Mouse (Mus musculus) myocyte (in vitro differentiated cells): ENCODE measurements at regions not wholly inside any gene's neighbourhood (a gene's known extent, or its start where the extent isn't known, plus 50 kb on each side); places are given as distances from the start of the nearest gene placed in this dataset.

Experiments
- H3K27me3 ChIP-seq: one replicate; pipeline ENCODE4 v1.6.1; 2011; ENCODE audit not compliant: control insufficient read depth, insufficient read depth, insufficient read length
- H3K36me3 ChIP-seq: one replicate; pipeline ENCODE4 v1.6.1; 2011; ENCODE audit not compliant: control insufficient read depth, insufficient read depth
- H3K4me2 ChIP-seq: one replicate; pipeline ENCODE4 v1.6.1; 2011; ENCODE audit warnings: low read depth, control low read depth
- H3K4me3 ChIP-seq: one replicate; pipeline ENCODE4 v1.5.1; 2011; ENCODE audit warnings: mild to moderate bottlenecking, control low read depth, moderate library complexity
- H3K79me2 ChIP-seq: one replicate; pipeline ENCODE4 v1.6.1; 2011; ENCODE audit not compliant: control insufficient read depth, insufficient read depth
- H3ac ChIP-seq: one replicate; pipeline ENCODE4 v1.6.1; 2011; ENCODE audit not compliant: control insufficient read depth, insufficient read length
- CEBPB ChIP-seq: IDR thresholded peaks from 2 replicates; pipeline ENCODE4 v1.6.1; 2011; ENCODE audit warnings: mild to moderate bottlenecking, moderate library complexity; ENCODE audit not compliant: poor library complexity, insufficient read depth, severe bottlenecking
- E2F4 ChIP-seq: IDR thresholded peaks from one replicate; pipeline ENCODE4 v1.6.1; 2011; ENCODE audit warnings: mild to moderate bottlenecking, control low read depth, moderate library complexity; ENCODE audit not compliant: insufficient read depth
- MAX ChIP-seq: IDR thresholded peaks from one replicate; pipeline ENCODE4 v1.6.1; 2011; ENCODE audit warnings: low read depth, mild to moderate bottlenecking, control low read depth
- MYOD1 ChIP-seq, 3 experiments: IDR thresholded peaks; one replicate each; pipeline ENCODE4 v1.6.1; 2011; ENCODE audit warnings: control low read depth in 2 of 3, low read depth in 2 of 3, mild to moderate bottlenecking in 2 of 3, moderate library complexity in 1 of 3; ENCODE audit not compliant: insufficient read length in 2 of 3, control insufficient read depth in 1 of 3
- MYOG ChIP-seq, 3 experiments: IDR thresholded peaks; one replicate each; pipeline ENCODE4 v1.6.1; 2011; ENCODE audit warnings: control low read depth in 2 of 3, low read depth in 2 of 3, mild to moderate bottlenecking in 2 of 3; ENCODE audit not compliant: insufficient read length in 2 of 3, control insufficient read depth in 1 of 3, insufficient read depth in 1 of 3
- POLR2A ChIP-seq: IDR thresholded peaks from one replicate; pipeline ENCODE4 v1.6.1; 2011; ENCODE audit warnings: low read depth, mild to moderate bottlenecking, control low read depth, moderate library complexity; ENCODE audit not compliant: insufficient read length
- POLR2AphosphoS2 ChIP-seq: IDR thresholded peaks from one replicate; pipeline ENCODE4 v1.6.1; 2011; ENCODE audit warnings: low read depth, control low read depth; ENCODE audit not compliant: insufficient read length
- REST ChIP-seq: IDR thresholded peaks from one replicate; pipeline ENCODE4 v1.6.1; 2011; ENCODE audit warnings: mild to moderate bottlenecking, control low read depth, moderate library complexity; ENCODE audit not compliant: insufficient read depth, insufficient read length
- SRF ChIP-seq: IDR thresholded peaks from one replicate; pipeline ENCODE4 v1.6.1; 2011; ENCODE audit warnings: low read depth; ENCODE audit not compliant: control insufficient read depth, insufficient read length
- TCF12 ChIP-seq: IDR thresholded peaks from one replicate; pipeline ENCODE4 v1.6.1; 2011; ENCODE audit warnings: mild to moderate bottlenecking, control low read depth; ENCODE audit not compliant: poor library complexity, insufficient read depth, severe bottlenecking
- TCF3 ChIP-seq: IDR thresholded peaks from one replicate; pipeline ENCODE4 v1.6.1; 2011; ENCODE audit warnings: low read depth, control low read depth; ENCODE audit not compliant: insufficient read length
- USF1 ChIP-seq: IDR thresholded peaks from one replicate; pipeline ENCODE4 v1.6.1; 2011; ENCODE audit warnings: low read depth, mild to moderate bottlenecking, control low read depth, moderate library complexity

- no peak overlapping the region for H3K4me2 ChIP-seq
- no peaks in the 10 kb centered on the region for H3K36me3 ChIP-seq
- no peak overlapping the region for H3ac ChIP-seq
- no peaks in the 10 kb centered on the region for H3K27me3 ChIP-seq
- H3K79me2 ChIP-seq, result no peaks in the 10 kb centered on the region
- no peak for TF ChIP-seq POLR2A
- no peak for TF ChIP-seq TCF12
- peak; percentile 21 to 86 (median 68) for TF ChIP-seq MYOD1 (IDR thresholded peaks at IDR 0.05; ENCODE audit: control insufficient read depth in 1 of 3, insufficient read length in 2 of 3, low read depth in 2 of 3)
- no peak for TF ChIP-seq MYOG (IDR thresholded peaks at IDR 0.05; ENCODE audit: control insufficient read depth in 1 of 3, insufficient read depth in 1 of 3, insufficient read length in 2 of 3, low read depth in 2 of 3)
- no peak overlapping the region for H3K4me3 ChIP-seq
These were observed 311.6 kb upstream of the Robo2 start for GRCm38 (mm10) chr16:74723217-74723616.

- no peak overlapping the region for H3K4me3 ChIP-seq
- TF ChIP-seq USF1 (no peak), TCF12 (no peak)
- H3K79me2 ChIP-seq, result no peaks in the 10 kb centered on the region
These were observed 306.5 kb upstream of the Robo2 start for GRCm38 (mm10) chr16:74718154-74718553.

GRCm38 (mm10) chr16:74717622-74718021 lies 306.0 kb upstream of the Robo2 start:
- no peak overlapping the region for H3K4me3 ChIP-seq
- TF ChIP-seq MYOG (IDR thresholded peaks at IDR 0.05; ENCODE audit: control insufficient read depth in 1 of 3, insufficient read depth in 1 of 3, insufficient read length in 2 of 3, low read depth in 2 of 3) (no peak), USF1 (no peak), TCF12 (no peak), CEBPB (no peak), TCF3 (no peak), SRF (no peak), MAX (no peak), E2F4 (no peak), REST (no peak), MYOD1 (IDR thresholded peaks at IDR 0.05; ENCODE audit: control insufficient read depth in 1 of 3, insufficient read length in 2 of 3, low read depth in 2 of 3) (no peak)
- no peaks in the 10 kb centered on the region for H3K36me3 ChIP-seq
- no peak overlapping the region for H3ac ChIP-seq
- H3K4me2 ChIP-seq, result no peak overlapping the region
- H3K27me3 ChIP-seq, result no peaks in the 10 kb centered on the region
- no peaks in the 10 kb centered on the region for H3K79me2 ChIP-seq

More at GRCm38 (mm10) chr16:74718154-74718553, 306.5 kb upstream of the Robo2 start:
- H3ac ChIP-seq, result no peak overlapping the region
- no peaks in the 10 kb centered on the region for H3K36me3 ChIP-seq
- no peak overlapping the region for H3K4me2 ChIP-seq
- no peaks in the 10 kb centered on the region for H3K27me3 ChIP-seq

GRCm38 (mm10) chr16:74714950-74715349 lies 303.3 kb upstream of the Robo2 start:
- Histone ChIP-seq H3K79me2 (no peaks in the 10 kb centered on the region), H3ac (no peak overlapping the region), H3K4me2 (no peak overlapping the region), H3K36me3 (no peaks in the 10 kb centered on the region), H3K4me3 (no peak overlapping the region), H3K27me3 (no peaks in the 10 kb centered on the region)
- TF ChIP-seq REST (no peak), CEBPB (no peak), POLR2AphosphoS2 (no peak), POLR2A (no peak), USF1 (no peak)

GRCm38 (mm10) chr16:74712515-74712914 lies 300.9 kb upstream of the Robo2 start:
- H3ac ChIP-seq, result no peak overlapping the region
- no peaks in the 10 kb centered on the region for H3K79me2 ChIP-seq
- TF ChIP-seq MAX, result no peak
- TF ChIP-seq MYOD1 (IDR thresholded peaks at IDR 0.05; ENCODE audit: control insufficient read depth in 1 of 3, insufficient read length in 2 of 3, low read depth in 2 of 3), result no peak
- no peak for TF ChIP-seq TCF12
- no peak for TF ChIP-seq POLR2A
- no peak for TF ChIP-seq REST
- TF ChIP-seq TCF3, result no peak
- no peak for TF ChIP-seq SRF
- H3K4me3 ChIP-seq, result no peak overlapping the region
- no peak overlapping the region for H3K4me2 ChIP-seq
- no peaks in the 10 kb centered on the region for H3K27me3 ChIP-seq
- H3K36me3 ChIP-seq, result no peaks in the 10 kb centered on the region

- no peaks in the 10 kb centered on the region for H3K36me3 ChIP-seq
- no peak for TF ChIP-seq SRF
- TF ChIP-seq POLR2AphosphoS2, result no peak
- TF ChIP-seq POLR2A, result no peak
- TF ChIP-seq TCF12, result no peak
- no peak for TF ChIP-seq MYOD1 (IDR thresholded peaks at IDR 0.05; ENCODE audit: control insufficient read depth in 1 of 3, insufficient read length in 2 of 3, low read depth in 2 of 3)
- no peak for TF ChIP-seq MYOG (IDR thresholded peaks at IDR 0.05; ENCODE audit: control insufficient read depth in 1 of 3, insufficient read depth in 1 of 3, insufficient read length in 2 of 3, low read depth in 2 of 3)
- H3ac ChIP-seq, result no peak overlapping the region
- H3K27me3 ChIP-seq, result no peaks in the 10 kb centered on the region
- no peak overlapping the region for H3K4me2 ChIP-seq
- H3K79me2 ChIP-seq, result no peaks in the 10 kb centered on the region
- H3K4me3 ChIP-seq, result no peak overlapping the region
These were observed 290.4 kb upstream of the Robo2 start for GRCm38 (mm10) chr16:74702067-74702466.
